Mouse (Mus musculus) lung, embryonic 16.5 days (tissue): ENCODE measurements around the gene Smyd3. TPM values are rescaled to one million over a fixed set of nuclear protein-coding genes. Genes with fewer than 3 reads are reported as not detected.

Experiments
- ATAC-seq: fragments of 200-750 bp; cut with Nextera tagmentation; 2 replicates; pipeline ENCODE4 v1.8.0; 2017; ENCODE audit warnings: low read depth, mild to moderate bottlenecking, moderate library complexity
- H3K27ac ChIP-seq: fragments of 300-500 bp; sonication (generic); 2 replicates; pipeline ENCODE4 v1.5.1; 2014; ENCODE audit warnings: mild to moderate bottlenecking, control low read depth, low read length
- H3K27me3 ChIP-seq: fragments of 300-500 bp; sonication (generic); 2 replicates; pipeline ENCODE4 v1.6.1; 2014; ENCODE audit warnings: low read depth, low read length, mixed read lengths; ENCODE audit not compliant: control insufficient read depth, insufficient read depth
- H3K36me3 ChIP-seq: fragments of 300-500 bp; sonication (generic); 2 replicates; pipeline ENCODE4 v1.6.1; 2014; ENCODE audit warnings: low read length; ENCODE audit not compliant: control insufficient read depth, insufficient read depth
- H3K4me1 ChIP-seq: fragments of 300-500 bp; sonication (generic); replicated peaks from 2 replicates; pipeline ENCODE4 v1.6.1; 2014; ENCODE audit warnings: low read length, mixed read lengths; ENCODE audit not compliant: control insufficient read depth, insufficient read depth
- H3K4me2 ChIP-seq: fragments of 300-500 bp; sonication (generic); 2 replicates; pipeline ENCODE4 v1.6.1; 2014; ENCODE audit warnings: low read depth, low read length, control low read depth
- H3K4me3 ChIP-seq: fragments of 300-500 bp; sonication (generic); 2 replicates; pipeline ENCODE4 v1.5.1; 2014; ENCODE audit warnings: mild to moderate bottlenecking, low read length, control low read depth
- H3K9ac ChIP-seq: fragments of 300-500 bp; sonication (generic); 2 replicates; pipeline ENCODE4 v1.6.1; 2014; ENCODE audit warnings: low read length, control low read depth
- H3K9me3 ChIP-seq: fragments of 300-500 bp; sonication (generic); 2 replicates; pipeline ENCODE4 v1.6.1; 2016; ENCODE audit warnings: low read length; ENCODE audit not compliant: control insufficient read depth
- WGBS: fragments of 180-500 bp; shearing (Covaris S2); extraction: QIAGEN DNeasy Blood & Tissue Kit; methylation state at CpG from one replicate; pipeline ENCODE4 v1.1.7; 2014; 5-methylcytosine and 5-hydroxymethylcytosine counted together
- polyA plus RNA-seq: library from polyadenylated mRNA; unstranded; fragments of >200 nt; fragmentation: Nextera tagmentation; extraction: Ambion mirVana; gene quantifications from 2 replicates; pipeline ENCODE4 v1.2.1, GENCODE M21; 2015

Gene Smyd3
- polyA plus RNA-seq, 1 experiment from 2014 or later = 16.8 TPM

- Histone ChIP-seq H3K36me3 (no peaks in the 10 kb centered on the region), H3K9ac (no peak overlapping the region), H3K4me2 (no peak overlapping the region), H3K9me3 (no peaks in the 10 kb centered on the region), H3K4me1 (peaks cover 32% of the 10 kb centered on the region), H3K4me3 (no peak overlapping the region), H3K27ac (peak overlapping the region; percentile 15; the same call in 1 of the 2 replicates), H3K27me3 (no peaks in the 10 kb centered on the region)
- ATAC-seq = peak; percentile 29; the same call in 1 of the 2 replicates
- WGBS = 55% methylated on average over 14 of the region's 14 CpGs
Measured at GRCm38 (mm10) chr1:179064601-179065293, 453.1 kb downstream of the Smyd3 start.

GRCm38 (mm10) chr1:179061759-179062168, 456.1 kb downstream of the Smyd3 start:
- no peaks in the 10 kb centered on the region for H3K9me3 ChIP-seq
- H3K4me2 ChIP-seq = peak overlapping the region; percentile 29; the same call in 1 of the 2 replicates
- peak; percentile 75 for ATAC-seq
- H3K27ac ChIP-seq = peak overlapping the region; percentile 74
- WGBS = 15% methylated on average over 9 of the region's 9 CpGs
- no peak overlapping the region for H3K9ac ChIP-seq
- peaks cover 38% of the 10 kb centered on the region for H3K4me1 ChIP-seq
- no peaks in the 10 kb centered on the region for H3K36me3 ChIP-seq
- no peak overlapping the region for H3K4me3 ChIP-seq
- no peaks in the 10 kb centered on the region for H3K27me3 ChIP-seq

- Histone ChIP-seq H3K4me2 (no peak overlapping the region), H3K4me1 (peaks cover 38% of the 10 kb centered on the region)
Measured at GRCm38 (mm10) chr1:179061053-179061452, 456.8 kb downstream of the Smyd3 start.

GRCm38 (mm10) chr1:179060113-179060955, 457.5 kb downstream of the Smyd3 start:
- Histone ChIP-seq H3K4me1 (peaks cover 38% of the 10 kb centered on the region), H3K4me2 (no peak overlapping the region), H3K9me3 (no peaks in the 10 kb centered on the region), H3K36me3 (no peaks in the 10 kb centered on the region), H3K4me3 (no peak overlapping the region), H3K9ac (no peak overlapping the region), H3K27ac (peak overlapping the region; percentile 56; the same call in 1 of the 2 replicates), H3K27me3 (no peaks in the 10 kb centered on the region)
- peak; percentile 46 for ATAC-seq
- WGBS = 32% methylated on average over 18 of the region's 18 CpGs

More at GRCm38 (mm10) chr1:179061053-179061452, 456.8 kb downstream of the Smyd3 start:
- no peak overlapping the region for H3K9ac ChIP-seq
- H3K27me3 ChIP-seq = no peaks in the 10 kb centered on the region
- H3K9me3 ChIP-seq = no peaks in the 10 kb centered on the region
- H3K4me3 ChIP-seq = no peak overlapping the region
- H3K36me3 ChIP-seq = no peaks in the 10 kb centered on the region
- WGBS = 48% methylated on average over 4 of the region's 4 CpGs
- H3K27ac ChIP-seq = peak overlapping the region; percentile 56; the same call in 1 of the 2 replicates
- ATAC-seq = no peak

GRCm38 (mm10) chr1:179059286-179060112, 458.3 kb downstream of the Smyd3 start:
- ATAC-seq = no peak
- Histone ChIP-seq H3K27me3 (no peaks in the 10 kb centered on the region), H3K9me3 (no peaks in the 10 kb centered on the region), H3K4me1 (peaks cover 36% of the 10 kb centered on the region), H3K9ac (no peak overlapping the region), H3K36me3 (no peaks in the 10 kb centered on the region), H3K4me3 (no peak overlapping the region), H3K4me2 (no peak overlapping the region), H3K27ac (peak overlapping the region; percentile 0; the same call in 1 of the 2 replicates)
- 66% methylated on average over 15 of the region's 15 CpGs for WGBS

GRCm38 (mm10) chr1:179058675-179059074, 459.2 kb downstream of the Smyd3 start:
- no peak overlapping the region for H3K9ac ChIP-seq

GRCm38 (mm10) chr1:179055760-179056159, 462.1 kb downstream of the Smyd3 start:
- no peaks in the 10 kb centered on the region for H3K9me3 ChIP-seq
- WGBS = 41% methylated on average over 3 of the region's 3 CpGs
- peaks cover 15% of the 10 kb centered on the region for H3K4me1 ChIP-seq
- no peak for ATAC-seq
- no peaks in the 10 kb centered on the region for H3K36me3 ChIP-seq
- H3K9ac ChIP-seq = no peak overlapping the region
- no peak overlapping the region for H3K27ac ChIP-seq
- no peak overlapping the region for H3K4me2 ChIP-seq
- H3K4me3 ChIP-seq = no peak overlapping the region
- no peaks in the 10 kb centered on the region for H3K27me3 ChIP-seq

More at GRCm38 (mm10) chr1:179058675-179059074, 459.2 kb downstream of the Smyd3 start:
- Histone ChIP-seq H3K4me3 (no peak overlapping the region), H3K9me3 (no peaks in the 10 kb centered on the region), H3K36me3 (no peaks in the 10 kb centered on the region), H3K4me1 (peaks cover 35% of the 10 kb centered on the region), H3K27me3 (no peaks in the 10 kb centered on the region), H3K27ac (no peak overlapping the region), H3K4me2 (no peak overlapping the region)
- WGBS = 83% methylated on average over 4 of the region's 4 CpGs
- ATAC-seq = no peak

GRCm38 (mm10) chr1:179054385-179055116, 463.3 kb downstream of the Smyd3 start:
- Histone ChIP-seq H3K27ac (no peak overlapping the region), H3K4me3 (no peak overlapping the region), H3K4me2 (no peak overlapping the region), H3K36me3 (no peaks in the 10 kb centered on the region), H3K27me3 (no peaks in the 10 kb centered on the region), H3K4me1 (peaks cover 4% of the 10 kb centered on the region), H3K9ac (no peak overlapping the region), H3K9me3 (no peaks in the 10 kb centered on the region)
- 41% methylated on average over 7 of the region's 7 CpGs for WGBS
- ATAC-seq = no peak
